Mouse (Mus musculus): ENCODE measurements around the gene Arhgap8.
A peak's percentile ranks its signal among the peaks of the same experiment; 100 is the strongest.

- TF ChIP-seq POLR2A (IDR thresholded peaks at IDR 0.05; ENCODE audit: borderline replicate concordance, control insufficient read depth, low read depth, low read length): no peak
- TF ChIP-seq CTCF (IDR thresholded peaks at IDR 0.05; ENCODE audit: control insufficient read depth, insufficient read depth, low read length): peak; percentile 60
These were observed 83.8 kb downstream of the Arhgap8 start for GRCm38 (mm10) chr15:84803685-84804084.
